Mouse (Mus musculus) erythroid progenitor cell, adult 5-6 weeks (primary cell): ENCODE measurements at regions not wholly inside any gene's neighbourhood (a gene's known extent, or its start where the extent isn't known, plus 50 kb on each side); places are given as distances from the start of the nearest gene placed in this dataset.

Experiments used
- ATAC-seq: replicated peaks from 2 replicates; pipeline ENCODE4 v1.8.0; 2016; ENCODE audit warnings: moderate number of reproducible peaks, mild to moderate bottlenecking, moderate TSS enrichment, inconsistent platforms; ENCODE audit not compliant: poor library complexity, low FRiP score, severe bottlenecking

DNA sequence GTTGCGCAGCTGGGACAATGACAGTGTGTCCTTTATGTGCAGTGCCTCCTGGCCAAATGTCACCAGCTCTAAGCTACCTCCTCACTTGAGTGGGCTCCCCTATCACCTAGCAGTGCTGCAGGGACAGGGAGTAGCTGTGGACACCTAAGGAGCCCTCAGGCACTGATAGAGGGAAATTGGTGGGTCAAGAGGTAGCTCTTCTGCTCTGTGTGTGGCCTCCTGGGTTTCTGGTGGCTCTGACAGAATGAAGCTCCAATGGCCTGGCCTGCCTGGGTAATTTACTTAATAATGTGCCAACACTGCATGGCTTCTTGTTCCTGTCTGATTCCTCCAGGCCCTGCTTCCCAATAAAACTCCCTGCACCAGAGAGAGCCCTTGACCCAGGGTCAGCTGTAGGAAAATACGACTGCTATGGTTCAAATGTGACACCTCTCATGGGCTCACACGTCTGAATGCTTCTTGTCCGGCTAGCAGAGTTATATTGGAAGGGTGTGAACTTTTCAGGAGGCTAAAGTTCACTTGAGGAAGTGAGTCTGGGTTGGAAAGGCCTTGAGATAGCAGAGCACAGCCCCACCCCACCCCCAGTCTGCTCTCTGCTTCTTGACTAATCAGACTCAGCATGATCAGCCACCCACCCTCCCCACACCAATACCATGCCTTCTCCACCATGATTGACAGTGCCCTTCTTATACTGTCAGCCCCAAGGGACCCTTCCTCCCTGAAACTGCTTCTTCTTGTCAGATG is 142.6 kb downstream of the Rybp start:
- no peak for ATAC-seq

DNA sequence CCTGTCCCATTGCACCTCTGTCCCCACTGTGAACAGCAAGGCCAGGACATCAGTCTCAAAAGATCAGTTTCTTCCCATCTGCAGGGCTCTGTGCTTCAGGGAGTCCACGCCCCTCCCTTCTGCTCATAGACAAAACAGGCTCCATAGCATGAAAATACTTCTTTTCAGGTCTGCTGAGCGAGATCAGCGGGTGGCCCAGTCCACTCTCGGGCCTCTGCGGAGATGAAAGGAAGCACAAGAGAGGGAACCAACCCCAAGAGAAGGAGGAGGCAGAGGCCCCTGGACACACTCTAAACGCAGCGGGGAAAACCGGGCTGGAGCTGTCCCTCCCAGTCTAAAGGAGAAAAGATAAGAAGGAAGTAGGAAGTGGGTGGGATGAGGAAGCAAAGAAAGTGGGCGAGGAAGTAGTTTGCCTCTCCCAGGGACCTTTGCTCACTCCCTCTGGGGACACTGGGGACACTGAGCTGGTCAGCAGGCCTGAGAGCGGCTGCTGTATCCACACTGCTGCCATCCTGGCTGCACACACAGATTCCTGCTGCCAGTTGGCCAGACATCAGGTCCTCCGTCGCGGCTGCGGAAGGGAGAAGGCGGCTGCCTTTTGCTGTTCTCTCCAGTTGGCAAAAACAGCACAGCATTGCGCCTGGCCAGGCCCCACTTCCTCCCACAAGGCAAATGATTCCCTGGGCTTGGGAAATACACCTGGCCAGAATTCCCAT is 143.5 kb downstream of the Rybp start:
- ATAC-seq = no peak

DNA sequence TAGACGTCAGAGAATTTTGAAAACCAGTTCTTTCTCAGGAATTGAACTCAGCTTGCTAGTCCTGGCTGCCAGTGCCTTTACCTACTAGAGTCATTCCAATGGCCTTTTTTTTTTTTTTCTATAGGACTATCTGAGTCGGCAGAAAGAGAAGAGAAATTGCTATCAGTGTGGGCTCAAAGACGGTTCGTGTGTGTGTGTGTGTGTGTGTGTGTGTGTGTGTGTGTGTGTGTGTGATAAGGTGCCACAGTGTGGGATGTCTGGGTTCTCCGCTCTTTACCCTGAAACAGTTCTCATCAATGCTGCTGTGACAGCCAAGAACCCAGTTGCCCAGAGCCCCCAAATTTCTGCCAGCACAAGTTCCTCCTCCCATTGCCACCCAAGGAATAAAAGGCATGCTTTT is 146.1 kb downstream of the Rybp start:
- ATAC-seq = no peak

DNA sequence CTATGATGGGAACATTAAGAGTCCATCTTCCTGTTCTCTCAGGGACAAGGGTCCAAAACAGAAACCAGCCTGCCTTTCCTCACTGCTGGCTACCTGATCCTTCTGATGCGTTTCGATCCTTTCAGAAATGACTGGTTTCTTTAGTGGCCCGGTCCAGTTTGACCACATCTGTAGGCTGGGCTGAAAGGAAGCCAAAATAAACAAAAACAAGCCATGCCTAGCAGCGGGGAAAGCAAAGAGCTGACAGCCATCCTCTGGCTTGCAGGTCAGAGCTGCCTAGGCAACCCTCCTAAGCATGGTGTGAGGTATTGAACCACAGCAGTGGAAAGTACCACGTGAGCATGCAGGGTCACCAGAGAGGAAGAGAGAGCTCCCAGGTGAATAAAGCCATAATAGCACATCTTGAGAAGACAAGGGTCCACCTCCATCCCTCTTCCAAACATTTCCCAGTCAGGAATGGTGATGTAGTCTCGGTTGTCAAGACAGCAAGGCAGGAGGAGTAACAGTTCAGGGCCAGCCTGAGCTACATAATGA is 146.6 kb downstream of the Rybp start:
- no peak for ATAC-seq

DNA sequence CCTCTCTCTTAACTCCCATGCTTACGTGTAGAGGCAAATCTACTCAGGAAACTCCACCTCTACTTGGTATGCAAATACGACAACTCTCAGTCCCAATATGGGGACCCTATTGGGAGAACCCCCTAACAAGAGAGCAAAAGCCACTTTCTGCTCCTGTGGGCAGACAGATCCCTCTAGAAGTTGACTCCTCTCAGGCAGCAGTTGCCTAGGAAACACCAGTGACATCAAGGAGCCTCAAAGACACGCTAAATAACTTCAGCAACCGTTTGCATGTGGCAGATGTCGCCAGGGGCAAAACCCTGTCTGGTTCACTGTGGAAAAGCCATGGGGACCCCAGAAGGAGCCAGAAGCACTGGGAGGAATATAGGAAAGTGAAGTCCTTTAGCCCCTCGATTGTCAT is 147.5 kb downstream of the Rybp start:
- ATAC-seq = no peak

DNA sequence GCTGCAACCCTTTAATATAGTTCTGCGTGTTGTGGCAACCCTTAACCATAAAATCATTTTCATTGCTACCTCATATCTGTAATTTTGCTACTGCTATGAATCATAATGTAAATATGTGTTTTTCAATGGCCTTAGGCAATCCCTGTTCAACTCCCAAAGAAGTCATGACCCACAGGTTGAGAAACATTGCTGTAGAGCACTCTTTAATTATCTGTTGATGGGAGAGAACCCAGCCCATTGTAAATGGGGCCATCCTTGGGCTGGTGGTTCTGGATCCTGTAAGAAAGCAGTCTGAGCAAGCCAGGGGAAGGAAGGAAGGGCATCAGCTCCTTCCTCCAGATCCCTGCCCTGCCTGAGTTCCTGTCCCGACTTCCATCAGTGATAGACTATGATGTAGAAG is 148.6 kb downstream of the Rybp start:
- no peak for ATAC-seq

DNA sequence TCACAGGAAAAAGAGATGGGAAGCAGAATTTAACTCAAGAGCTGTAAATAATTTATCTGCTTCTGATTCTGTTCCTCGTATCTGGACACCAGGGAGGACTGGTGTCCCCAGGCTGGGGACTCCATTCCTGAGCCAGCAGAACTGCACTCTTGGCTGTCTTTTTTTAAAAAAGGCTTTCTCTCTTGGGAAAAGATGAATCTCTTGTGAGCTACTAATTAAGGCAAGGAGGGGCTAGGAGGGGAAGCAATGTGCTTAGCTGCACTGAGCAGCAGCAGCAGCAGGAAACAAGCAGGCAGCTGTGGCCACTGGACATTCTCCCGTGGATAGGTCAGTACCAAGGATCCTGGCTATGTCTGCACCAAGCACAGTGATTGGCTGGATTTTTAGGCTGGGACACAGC is 152.1 kb downstream of the Rybp start:
- no peak for ATAC-seq

DNA sequence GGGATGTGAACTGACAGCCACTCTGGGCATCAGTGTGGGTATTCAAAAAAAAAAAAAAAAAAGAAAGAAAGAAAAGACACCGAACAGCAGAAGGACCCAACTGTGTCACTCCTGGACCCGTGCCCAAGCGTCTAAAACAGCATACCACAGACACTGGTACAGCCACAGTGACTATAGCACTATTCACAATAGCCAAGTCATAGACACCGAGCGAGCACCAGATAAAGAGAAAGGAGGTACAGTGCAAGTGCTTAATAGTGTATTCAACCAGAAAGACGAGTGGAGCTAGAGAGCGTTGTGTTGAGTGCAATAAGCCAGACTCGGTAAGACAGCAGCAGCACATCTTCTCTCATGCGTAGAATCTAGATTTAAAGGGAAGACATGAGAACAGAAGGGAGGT is 153.3 kb downstream of the Rybp start:
- no peak for ATAC-seq

DNA sequence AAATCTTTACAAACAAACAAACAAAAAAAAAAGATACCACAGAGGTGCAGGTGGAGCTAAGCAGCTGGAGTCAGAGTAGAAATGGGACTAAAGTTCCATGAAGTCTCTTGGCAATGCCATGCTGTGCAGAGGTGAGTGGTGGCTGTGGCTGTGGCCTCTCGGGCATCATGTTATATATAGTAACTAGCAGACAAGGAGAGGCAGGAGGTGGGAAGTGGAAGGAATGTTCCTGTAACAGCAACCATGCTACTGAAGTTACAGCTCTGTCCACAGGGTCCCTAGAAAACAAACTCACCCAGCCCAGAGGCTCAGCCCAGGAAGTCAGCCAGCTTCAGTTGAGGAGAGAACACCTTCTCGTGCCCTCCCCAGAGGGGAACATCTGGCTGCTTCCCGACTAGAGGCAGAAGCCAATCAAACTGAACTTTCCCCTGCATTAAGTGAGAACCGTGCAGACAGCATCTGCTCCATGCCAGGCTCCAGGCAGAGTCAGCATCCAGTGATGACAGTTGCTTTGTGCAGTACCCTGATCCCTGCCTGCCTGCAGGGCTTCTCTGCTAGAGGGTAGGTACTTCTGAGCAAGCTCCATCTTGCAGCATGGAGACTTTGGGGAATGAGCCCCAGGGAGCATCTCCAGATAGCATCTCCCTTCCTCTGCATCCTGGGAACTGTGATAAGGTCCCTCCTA is 154.2 kb downstream of the Rybp start:
- ATAC-seq = no peak

DNA sequence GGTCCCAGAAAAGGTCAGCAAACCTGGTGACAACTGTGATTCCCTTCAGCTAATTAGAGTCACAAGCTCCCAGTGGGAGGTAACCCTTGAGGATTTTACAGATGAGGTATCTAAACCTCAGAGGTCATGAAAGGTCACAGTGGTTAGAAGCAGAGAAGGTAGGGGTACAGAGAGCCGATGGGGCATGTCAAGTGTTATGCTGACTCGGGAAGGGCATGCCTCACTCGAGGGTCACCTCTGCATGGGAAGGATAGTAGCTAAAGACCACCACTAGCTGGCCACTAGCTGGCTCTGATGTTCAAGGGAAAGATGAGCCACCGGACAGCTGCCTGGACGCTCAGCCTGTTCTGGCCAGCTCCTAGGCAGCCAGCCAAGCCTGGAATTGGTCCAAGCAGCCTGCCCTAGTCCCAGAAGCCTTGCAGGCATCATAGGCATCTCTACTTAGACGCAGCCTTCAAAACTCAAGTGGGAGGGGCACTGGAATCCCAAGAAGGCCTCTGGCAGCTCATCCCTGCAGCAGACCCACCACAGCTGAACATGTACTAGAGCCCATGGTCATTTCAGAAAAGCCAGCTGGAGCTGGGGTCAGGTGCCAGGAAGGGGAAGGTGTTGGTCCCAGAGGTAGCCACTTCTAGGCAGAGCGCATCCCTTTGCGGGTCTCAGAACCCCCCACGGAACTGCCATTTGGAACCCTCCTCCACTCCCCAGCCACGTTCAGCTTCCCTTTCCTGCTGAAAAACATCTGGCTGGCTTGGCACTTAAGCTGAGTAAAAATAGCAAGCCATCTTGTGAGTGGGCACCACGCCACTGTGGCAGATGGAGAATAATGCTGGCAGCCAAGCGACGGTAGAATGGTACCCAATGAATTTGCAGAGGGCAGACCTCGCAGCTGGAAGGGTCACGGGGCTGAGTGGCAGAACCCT is 159.8 kb downstream of the Rybp start:
- ATAC-seq = no peak

DNA sequence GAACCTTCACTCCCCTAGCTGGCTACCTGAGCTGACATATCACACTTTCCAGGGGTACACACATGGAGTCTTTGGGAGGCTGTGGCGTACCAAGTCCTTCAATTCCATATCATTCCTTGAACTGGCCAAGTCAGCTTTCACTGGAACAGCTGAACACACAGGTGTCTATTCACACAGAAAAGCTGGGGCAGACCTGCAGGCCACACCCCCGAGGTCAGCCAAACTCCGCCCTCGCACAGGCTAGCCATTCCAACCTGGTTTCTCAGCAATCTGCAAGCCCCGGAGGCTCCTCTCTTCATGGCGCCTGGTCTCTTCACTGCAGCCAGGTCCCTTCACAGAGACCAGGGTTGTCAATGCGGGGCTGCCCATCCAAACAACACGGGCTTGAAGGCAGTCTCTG is 160.5 kb downstream of the Rybp start:
- no peak for ATAC-seq

DNA sequence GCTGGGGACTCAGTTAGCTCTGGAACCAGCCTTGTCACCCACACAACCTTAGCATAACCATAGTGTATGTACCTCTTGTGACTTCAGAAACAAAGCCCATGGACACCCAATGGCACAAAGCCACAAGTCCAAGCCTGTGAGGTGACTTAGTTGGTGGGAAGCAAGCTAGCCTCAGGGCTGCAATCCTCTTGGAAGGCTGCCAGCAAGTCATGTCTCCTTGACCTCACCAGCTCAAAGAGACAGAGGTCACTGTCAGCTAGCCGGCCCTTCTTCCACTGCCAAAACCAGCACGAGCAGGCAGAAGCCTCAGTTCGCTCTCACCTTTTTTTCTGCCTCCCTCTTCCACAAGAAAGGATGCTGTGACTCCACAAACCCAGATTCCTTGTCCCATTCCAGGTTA is 161.0 kb downstream of the Rybp start:
- no peak for ATAC-seq

DNA sequence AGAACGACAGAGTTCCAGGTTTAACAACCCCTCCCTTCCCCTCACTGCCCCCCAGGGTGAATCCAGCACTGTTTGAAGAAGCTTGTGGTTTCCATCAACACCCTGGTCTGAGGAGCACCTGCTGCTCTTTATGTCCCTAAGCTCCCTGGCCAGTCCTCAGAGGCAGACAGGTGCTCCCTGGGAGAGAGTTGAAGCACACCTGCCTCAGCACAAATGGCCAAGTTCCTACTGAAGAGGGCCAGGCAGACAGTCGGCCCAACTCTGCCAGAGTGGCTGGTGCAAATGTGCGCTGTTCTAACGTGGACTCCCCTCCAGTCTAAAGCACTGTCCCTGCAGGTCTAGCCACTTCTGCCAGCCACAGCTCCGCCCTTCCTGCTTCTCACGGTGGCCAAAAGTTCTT is 166.0 kb downstream of the Rybp start:
- no peak for ATAC-seq

DNA sequence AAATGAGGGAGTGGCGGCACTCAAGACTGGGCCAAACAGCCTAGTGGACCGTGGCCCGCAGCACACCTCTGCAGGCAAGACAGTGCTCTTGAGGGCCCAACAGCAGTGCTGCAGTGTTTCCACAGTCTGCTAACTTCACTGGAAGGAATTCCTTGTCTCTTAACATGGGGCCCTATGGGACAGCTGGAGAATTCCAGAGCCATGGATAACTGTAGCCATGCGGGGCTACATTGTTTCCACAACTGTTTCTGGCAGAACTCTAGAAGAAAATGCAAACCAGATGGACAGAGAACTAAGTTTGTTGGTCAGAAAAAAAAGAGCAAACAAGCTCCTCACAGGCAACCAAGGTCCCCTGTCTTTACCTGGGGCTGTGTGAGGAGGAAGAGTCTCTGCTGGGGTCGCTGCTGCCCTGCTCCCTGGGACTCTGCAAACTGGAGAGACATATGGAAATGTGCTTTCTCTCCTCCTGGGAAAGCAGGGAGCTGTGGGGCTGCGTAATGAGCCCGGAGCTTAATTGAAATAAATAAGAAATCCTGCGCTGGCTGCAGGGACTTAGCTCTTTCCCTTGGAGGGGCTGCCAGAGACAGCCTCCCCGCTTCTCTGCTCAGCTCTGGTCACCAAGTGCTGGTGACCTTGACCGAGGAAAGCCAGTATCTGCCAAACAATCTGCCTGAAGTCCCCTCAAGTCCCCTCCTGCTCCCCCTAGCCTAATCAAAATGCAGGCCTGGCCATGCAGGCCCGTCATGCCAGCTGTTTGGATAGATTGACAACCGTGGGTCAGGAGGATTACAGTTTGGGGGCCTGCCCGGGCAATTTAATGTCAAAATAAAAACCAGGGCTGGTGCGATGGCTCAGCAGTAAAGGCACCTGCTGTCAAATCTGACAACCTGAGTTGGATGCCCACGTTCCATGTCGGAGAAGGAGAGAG is 167.0 kb downstream of the Rybp start:
- no peak for ATAC-seq

DNA sequence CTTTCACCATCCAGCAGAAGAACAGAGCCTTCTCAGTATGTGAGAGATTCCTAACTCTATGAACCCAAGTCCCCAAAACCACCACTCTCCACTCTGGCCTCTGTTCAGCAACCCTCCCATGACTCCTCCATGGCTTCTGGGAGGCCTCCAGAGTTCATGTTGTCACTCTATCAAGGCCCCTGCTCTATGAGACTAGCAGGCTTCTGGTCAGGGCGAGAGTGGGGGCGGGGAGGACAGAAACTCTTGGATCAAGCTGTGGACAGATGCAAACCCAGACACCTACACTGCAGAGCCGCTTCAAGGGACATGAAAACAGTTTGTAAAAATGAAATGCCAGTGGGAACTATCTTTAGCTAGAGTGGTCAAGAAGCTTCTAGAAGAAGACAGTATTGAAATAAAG is 170.2 kb downstream of the Rybp start:
- ATAC-seq = no peak

DNA sequence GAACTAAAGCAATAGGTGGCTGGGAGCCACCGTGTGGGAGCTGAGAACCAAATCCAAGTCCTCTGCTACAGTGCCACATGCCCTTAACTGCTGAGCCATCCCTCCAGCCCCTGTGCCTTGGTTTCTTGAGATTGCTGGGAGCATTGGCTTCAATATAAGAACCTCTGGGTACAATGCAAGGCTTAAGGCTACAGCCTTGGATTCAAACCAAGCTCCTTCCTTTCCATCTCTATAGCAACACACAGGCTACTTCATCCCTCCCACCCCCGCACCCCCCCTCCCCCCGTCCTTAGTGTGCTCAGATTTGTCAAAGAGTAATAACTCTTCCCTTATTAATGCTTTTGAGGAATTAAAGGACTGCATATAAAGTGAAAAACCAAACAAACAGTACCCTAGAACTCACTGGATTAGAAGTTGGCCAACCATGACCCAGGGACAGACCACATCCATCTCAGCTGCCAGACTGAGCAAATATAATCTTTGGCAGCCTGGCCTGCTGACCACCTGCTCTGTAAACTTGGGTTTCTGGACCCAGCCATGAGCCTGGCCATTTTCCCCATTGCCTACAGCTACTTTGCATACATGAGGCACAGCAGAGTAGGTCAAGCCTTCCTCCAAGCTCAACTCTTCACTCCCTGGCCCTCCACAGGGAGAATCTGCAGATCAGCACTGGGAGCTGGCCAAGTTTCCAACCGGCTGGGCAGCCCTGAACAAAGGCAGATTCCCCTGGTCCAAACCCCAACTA is 173.7 kb downstream of the Rybp start:
- no peak for ATAC-seq

DNA sequence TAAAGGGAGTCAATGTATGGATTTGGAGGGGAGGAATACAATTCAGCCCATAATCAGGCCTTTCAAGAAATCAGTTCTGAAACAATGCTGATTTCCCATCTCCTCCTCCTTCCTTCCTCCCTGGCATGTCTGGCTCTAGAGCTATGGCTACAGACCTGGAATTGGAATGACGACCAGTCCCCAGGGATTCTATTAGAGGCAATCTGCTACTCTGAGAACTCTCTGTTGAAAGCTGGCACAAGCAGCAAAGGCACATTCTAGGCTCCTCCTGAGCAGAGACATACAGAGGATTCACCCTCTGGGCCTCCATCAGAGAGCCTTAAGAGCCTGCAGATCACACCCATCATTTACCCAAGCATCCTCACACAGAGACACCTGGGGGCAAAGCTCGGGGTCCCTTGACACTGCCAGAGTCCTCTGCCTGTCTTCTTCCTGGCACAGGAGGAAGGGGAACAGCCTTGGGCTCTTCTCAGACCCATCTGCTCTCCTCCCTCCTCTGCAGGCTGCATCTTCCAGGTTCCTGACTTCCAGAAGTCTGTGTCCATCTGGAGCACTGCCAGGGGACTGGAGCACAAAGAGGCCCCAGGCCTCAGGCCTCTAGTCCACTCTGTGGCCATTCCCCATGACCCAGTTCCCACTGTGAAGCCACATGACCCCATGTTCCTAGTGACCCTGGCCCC is 176.2 kb downstream of the Rybp start:
- ATAC-seq = no peak

DNA sequence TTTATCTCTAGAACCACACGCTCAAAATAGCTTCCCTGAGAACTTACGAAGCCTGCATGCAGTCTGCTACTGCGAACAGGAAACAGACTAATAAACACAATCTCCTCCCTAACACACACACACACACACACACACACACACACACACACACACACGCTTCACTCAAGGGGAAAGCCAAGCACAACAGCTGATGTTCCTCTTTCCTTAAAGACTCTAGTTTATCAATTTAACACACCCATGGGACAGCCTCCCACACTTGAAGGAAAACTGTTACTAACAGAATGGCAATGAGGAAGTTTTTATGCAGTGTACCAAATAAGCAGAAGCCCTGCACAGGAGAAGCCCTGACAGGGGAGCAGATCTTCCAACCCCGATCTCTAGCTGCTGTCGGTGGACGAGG is 177.3 kb downstream of the Rybp start:
- ATAC-seq = no peak
